Mouse (Mus musculus) heart, embryonic 11.5 days (tissue): Measurements from ENCODE around the gene Unc79. TPM values are rescaled to one million over a fixed set of nuclear protein-coding genes. Genes with fewer than 3 reads are reported as not detected.

Source experiments
- ATAC-seq: fragments of 200-750 bp; cut with Nextera tagmentation; replicated peaks from 2 replicates; pipeline ENCODE4 v1.8.0; 2017; ENCODE audit warnings: moderate library complexity; ENCODE audit not compliant: insufficient number of reproducible peaks, low FRiP score, low TSS enrichment
- H3K27ac ChIP-seq: fragments of 300-500 bp; sonication (generic); 2 replicates; pipeline ENCODE4 v1.5.1; 2014; ENCODE audit warnings: mild to moderate bottlenecking, low read depth, low read length
- H3K27me3 ChIP-seq: fragments of 300-500 bp; sonication (generic); 2 replicates; pipeline ENCODE4 v1.6.1; 2014; ENCODE audit warnings: mild to moderate bottlenecking, low read length, mixed read lengths; ENCODE audit not compliant: control insufficient read depth, insufficient read depth
- H3K36me3 ChIP-seq: fragments of 300-500 bp; sonication (generic); 2 replicates; pipeline ENCODE4 v1.6.1; 2014; ENCODE audit warnings: mild to moderate bottlenecking, low read length, moderate library complexity, mixed read lengths; ENCODE audit not compliant: control insufficient read depth, insufficient read depth
- H3K4me1 ChIP-seq: fragments of 300-500 bp; sonication (generic); 2 replicates; pipeline ENCODE4 v1.6.1; 2014; ENCODE audit warnings: low read length; ENCODE audit not compliant: control insufficient read depth, insufficient read depth
- H3K4me2 ChIP-seq: fragments of 300-500 bp; sonication (generic); 2 replicates; pipeline ENCODE4 v1.6.1; 2014; ENCODE audit warnings: mild to moderate bottlenecking, moderate library complexity
- H3K4me3 ChIP-seq: fragments of 300-500 bp; sonication (generic); 2 replicates; pipeline ENCODE4 v1.5.1; 2014; ENCODE audit warnings: low read depth, low read length
- H3K9ac ChIP-seq: fragments of 300-500 bp; sonication (generic); 2 replicates; pipeline ENCODE4 v1.6.1; 2014; ENCODE audit warnings: mild to moderate bottlenecking, low read depth, low read length, moderate library complexity
- H3K9me3 ChIP-seq: fragments of 300-500 bp; sonication (generic); replicated peaks from 2 replicates; pipeline ENCODE4 v1.6.1; 2016; ENCODE audit warnings: low read length; ENCODE audit not compliant: control insufficient read depth
- WGBS: fragments of 180-500 bp; shearing (Covaris S2); extraction: QIAGEN DNeasy Blood & Tissue Kit; methylation state at CpG from one replicate; pipeline ENCODE4 v1.1.7; 2014; ENCODE audit not compliant: insufficient replicate concordance; 5-methylcytosine and 5-hydroxymethylcytosine counted together
- polyA plus RNA-seq: library from polyadenylated mRNA; unstranded; fragments of >200 nt; fragmentation: Nextera tagmentation; extraction: Ambion mirVana; gene quantifications from 2 replicates; pipeline ENCODE4 v1.2.1, GENCODE M21; 2014

Gene Unc79
- polyA plus RNA-seq, 1 experiment from 2014 or later, result 0.16 TPM

- ATAC-seq, result no peak
- no peaks in the 10 kb centered on the region for H3K36me3 ChIP-seq
- no peak overlapping the region for H3K9ac ChIP-seq
- no peaks in the 10 kb centered on the region for H3K4me1 ChIP-seq
- H3K4me3 ChIP-seq, result no peak overlapping the region
- no peak overlapping the region for H3K4me2 ChIP-seq
- 0 out of 2 replicates have a peak, but pooled peaks cover 2% of the 10 kb centered on the region for H3K9me3 ChIP-seq
- H3K27me3 ChIP-seq, result no peaks in the 10 kb centered on the region
- H3K27ac ChIP-seq, result no peak overlapping the region
- 62% methylated on average over 2 of the region's 2 CpGs for WGBS
These were observed 201.6 kb downstream of the Unc79 start for GRCm38 (mm10) chr12:103150247-103150646.

- WGBS, result 63% methylated on average over 2 of the region's 2 CpGs
- H3K27me3 ChIP-seq, result no peaks in the 10 kb centered on the region
- 0 out of 2 replicates have a peak, but pooled peaks cover 2% of the 10 kb centered on the region for H3K9me3 ChIP-seq
- H3K36me3 ChIP-seq, result no peaks in the 10 kb centered on the region
- H3K4me3 ChIP-seq, result no peak overlapping the region
- no peaks in the 10 kb centered on the region for H3K4me1 ChIP-seq
- no peak overlapping the region for H3K4me2 ChIP-seq
- no peak overlapping the region for H3K27ac ChIP-seq
- no peak for ATAC-seq
- no peak overlapping the region for H3K9ac ChIP-seq
These were observed 206.3 kb downstream of the Unc79 start for GRCm38 (mm10) chr12:103154927-103155326.

- H3K27ac ChIP-seq, result no peak overlapping the region
- no peaks in the 10 kb centered on the region for H3K36me3 ChIP-seq
- no peak overlapping the region for H3K4me3 ChIP-seq
- 68% methylated on average over 3 of the region's 3 CpGs for WGBS
- no peaks in the 10 kb centered on the region for H3K27me3 ChIP-seq
- no peak overlapping the region for H3K9ac ChIP-seq
- H3K9me3 ChIP-seq, result 0 out of 2 replicates have a peak, but pooled peaks cover 2% of the 10 kb centered on the region
- H3K4me2 ChIP-seq, result no peak overlapping the region
- ATAC-seq, result no peak
- no peaks in the 10 kb centered on the region for H3K4me1 ChIP-seq
These were observed 206.7 kb downstream of the Unc79 start for GRCm38 (mm10) chr12:103155406-103155805.

- Histone ChIP-seq H3K27me3 (no peaks in the 10 kb centered on the region), H3K4me2 (no peak overlapping the region), H3K9me3 (0 out of 2 replicates have a peak, but pooled peaks cover 2% of the 10 kb centered on the region), H3K36me3 (no peaks in the 10 kb centered on the region), H3K9ac (no peak overlapping the region), H3K4me1 (no peaks in the 10 kb centered on the region), H3K4me3 (no peak overlapping the region), H3K27ac (no peak overlapping the region)
- whole genome bisulfite sequencing, result 58% methylated on average over 18 of the region's 18 CpGs
- no peak for ATAC-seq
These were observed 208.7 kb downstream of the Unc79 start for GRCm38 (mm10) chr12:103157129-103157910.

GRCm38 (mm10) chr12:103159016-103159415 is 210.4 kb downstream of the Unc79 start:
- 56% methylated on average over 8 of the region's 8 CpGs for WGBS
- Histone ChIP-seq H3K4me3 (no peak overlapping the region), H3K36me3 (no peaks in the 10 kb centered on the region), H3K9ac (no peak overlapping the region), H3K4me1 (no peaks in the 10 kb centered on the region), H3K9me3 (0 out of 2 replicates have a peak, but pooled peaks cover 2% of the 10 kb centered on the region), H3K27ac (no peak overlapping the region), H3K27me3 (no peaks in the 10 kb centered on the region), H3K4me2 (no peak overlapping the region)
- no peak for ATAC-seq

- ATAC-seq, result no peak
- Histone ChIP-seq H3K36me3 (no peaks in the 10 kb centered on the region), H3K4me1 (no peaks in the 10 kb centered on the region), H3K9me3 (no peaks in the 10 kb centered on the region), H3K4me2 (no peak overlapping the region), H3K9ac (no peak overlapping the region), H3K27me3 (no peaks in the 10 kb centered on the region), H3K4me3 (no peak overlapping the region), H3K27ac (no peak overlapping the region)
- WGBS, result 81% methylated on average over 4 of the region's 4 CpGs
These were observed 212.1 kb downstream of the Unc79 start for GRCm38 (mm10) chr12:103160721-103161120.

- no peaks in the 10 kb centered on the region for H3K9me3 ChIP-seq
- 75% methylated on average over 10 of the region's 10 CpGs for WGBS
- no peaks in the 10 kb centered on the region for H3K4me1 ChIP-seq
- H3K36me3 ChIP-seq, result no peaks in the 10 kb centered on the region
- H3K4me2 ChIP-seq, result no peak overlapping the region
- no peaks in the 10 kb centered on the region for H3K27me3 ChIP-seq
- no peak overlapping the region for H3K27ac ChIP-seq
- no peak for ATAC-seq
- H3K4me3 ChIP-seq, result no peak overlapping the region
- H3K9ac ChIP-seq, result no peak overlapping the region
These were observed 214.9 kb downstream of the Unc79 start for GRCm38 (mm10) chr12:103163596-103163995.

- Histone ChIP-seq H3K27ac (no peak overlapping the region), H3K36me3 (no peaks in the 10 kb centered on the region), H3K9ac (no peak overlapping the region), H3K4me2 (no peak overlapping the region), H3K4me3 (no peak overlapping the region), H3K9me3 (no peaks in the 10 kb centered on the region), H3K27me3 (no peaks in the 10 kb centered on the region), H3K4me1 (no peaks in the 10 kb centered on the region)
- WGBS, result 73% methylated on average over 14 of the region's 14 CpGs
- no peak for ATAC-seq
These were observed 215.7 kb downstream of the Unc79 start for GRCm38 (mm10) chr12:103164101-103165030.
